Mouse (Mus musculus) olfactory bulb, adult 2 months (tissue): ENCODE measurements around the gene Erc1. TPM values are rescaled to one million over a fixed set of nuclear protein-coding genes. Genes with fewer than 3 reads are reported as not detected.

Source experiments
- H3K27ac ChIP-seq: fragments of 200-500 bp; 2 replicates; pipeline ENCODE4 v1.5.1; 2012; ENCODE audit warnings: low read depth, low read length; ENCODE audit not compliant: insufficient read depth
- H3K4me1 ChIP-seq: fragments of 200-500 bp; 2 replicates; pipeline ENCODE4 v1.6.1; 2012; ENCODE audit warnings: low read length; ENCODE audit not compliant: control insufficient read depth, insufficient read depth
- H3K4me3 ChIP-seq: fragments of 200-500 bp; 2 replicates; pipeline ENCODE4 v1.5.1; 2012; ENCODE audit warnings: mild to moderate bottlenecking, low read depth, low read length, moderate library complexity; ENCODE audit not compliant: insufficient read depth
- CTCF ChIP-seq: fragments of 200-500 bp; IDR thresholded peaks from 2 replicates; pipeline ENCODE4 v1.5.1; 2012; ENCODE audit warnings: low read depth, mild to moderate bottlenecking, low read length, moderate library complexity; ENCODE audit not compliant: insufficient read depth
- POLR2A ChIP-seq: fragments of 200-500 bp; IDR thresholded peaks from 2 replicates; pipeline ENCODE4 v1.6.1; 2012; ENCODE audit warnings: mild to moderate bottlenecking, low read depth, low read length, moderate library complexity; ENCODE audit not compliant: insufficient read depth
- WGBS: fragments of 180-500 bp; shearing (Covaris S2); methylation state at CpG from one replicate; pipeline ENCODE4 v1.1.7; 2018; 5-methylcytosine and 5-hydroxymethylcytosine counted together
- polyA plus RNA-seq: library from polyadenylated mRNA; stranded (reverse); fragments of >200 nt; gene quantifications from 2 replicates; pipeline ENCODE4 v1.2.4, GENCODE M21; 2012; ENCODE audit warnings: low replicate concordance; ENCODE audit not compliant: missing spikeins, insufficient read depth, insufficient read length

Erc1 gene
- polyA plus RNA-seq, 1 experiment, result not detected

- H3K4me3 ChIP-seq, result no peak overlapping the region
- 66% methylated on average over 12 of the region's 12 CpGs for WGBS
- H3K27ac ChIP-seq, result no peak overlapping the region
- no peaks in the 10 kb centered on the region for H3K4me1 ChIP-seq
- TF ChIP-seq POLR2A (no peak), CTCF (no peak)
Observed at GRCm38 (mm10) chr6:119535867-119536266, 312.1 kb downstream of the Erc1 start.

GRCm38 (mm10) chr6:119533170-119533709 lies 314.7 kb downstream of the Erc1 start:
- no peaks in the 10 kb centered on the region for H3K4me1 ChIP-seq
- no peak overlapping the region for H3K27ac ChIP-seq
- no peak overlapping the region for H3K4me3 ChIP-seq
- TF ChIP-seq CTCF (no peak), POLR2A (no peak)
- WGBS, result 88% methylated on average over 9 of the region's 9 CpGs

DNA sequence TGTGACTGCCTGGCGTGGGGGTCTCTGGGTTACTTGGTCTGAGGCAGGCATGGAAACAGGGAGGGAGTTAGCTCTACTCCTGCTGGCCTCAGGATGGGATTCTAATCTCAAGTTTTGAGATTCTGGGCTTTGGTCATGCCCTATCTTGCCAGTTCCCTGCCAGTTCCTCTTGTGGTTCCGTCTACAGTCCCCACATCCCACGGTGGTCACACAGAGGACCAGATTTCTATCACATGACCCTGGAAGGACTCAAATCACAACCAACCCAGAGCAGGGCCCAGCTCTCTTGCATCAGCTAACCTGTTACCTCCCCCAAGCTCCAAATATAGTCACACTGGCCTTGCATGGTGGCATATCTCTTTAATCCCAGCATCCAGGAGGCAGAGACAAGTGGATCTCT lies 318.3 kb downstream of the Erc1 start:
- no peak overlapping the region for H3K27ac ChIP-seq
- H3K4me3 ChIP-seq, result no peak overlapping the region
- no peaks in the 10 kb centered on the region for H3K4me1 ChIP-seq
- TF ChIP-seq POLR2A (no peak), CTCF (no peak)
- WGBS, result 93% methylated on average over 3 of the region's 3 CpGs

- Histone ChIP-seq H3K4me3 (no peak overlapping the region), H3K4me1 (peaks cover 12% of the 10 kb centered on the region), H3K27ac (no peak overlapping the region)
- WGBS, result 79% methylated on average over 5 of the region's 5 CpGs
- TF ChIP-seq POLR2A, result no peak
- TF ChIP-seq CTCF, result no peak
Observed at GRCm38 (mm10) chr6:119526498-119526897, 321.5 kb downstream of the Erc1 start.

DNA sequence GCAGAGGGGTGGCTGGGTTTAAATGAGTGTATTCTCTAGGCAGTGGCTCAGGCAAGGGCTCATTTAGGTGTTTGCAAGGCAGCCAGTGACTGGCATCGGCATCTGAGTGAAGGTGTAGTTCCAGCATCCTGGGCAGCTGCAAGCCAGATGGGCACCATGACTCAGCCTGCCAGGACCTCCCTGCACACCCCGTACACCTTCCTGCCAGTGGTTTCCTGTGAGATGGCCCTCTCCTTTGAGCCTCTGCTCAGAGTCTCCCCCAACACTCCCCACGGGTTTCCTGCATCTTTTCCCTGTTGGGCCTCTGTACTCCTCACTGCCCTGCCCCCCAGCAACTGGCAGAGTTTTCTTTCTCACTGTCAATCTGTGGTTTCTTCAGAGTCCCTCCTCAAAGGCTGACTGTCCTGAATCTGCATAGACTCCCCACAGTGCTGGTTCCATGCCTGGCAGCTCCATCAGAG lies 326.0 kb downstream of the Erc1 start:
- H3K4me3 ChIP-seq, result no peak overlapping the region
- WGBS, result 53% methylated on average over 3 of the region's 3 CpGs
- TF ChIP-seq CTCF (no peak), POLR2A (no peak)
- H3K27ac ChIP-seq, result no peak overlapping the region
- H3K4me1 ChIP-seq, result peaks cover 12% of the 10 kb centered on the region

DNA sequence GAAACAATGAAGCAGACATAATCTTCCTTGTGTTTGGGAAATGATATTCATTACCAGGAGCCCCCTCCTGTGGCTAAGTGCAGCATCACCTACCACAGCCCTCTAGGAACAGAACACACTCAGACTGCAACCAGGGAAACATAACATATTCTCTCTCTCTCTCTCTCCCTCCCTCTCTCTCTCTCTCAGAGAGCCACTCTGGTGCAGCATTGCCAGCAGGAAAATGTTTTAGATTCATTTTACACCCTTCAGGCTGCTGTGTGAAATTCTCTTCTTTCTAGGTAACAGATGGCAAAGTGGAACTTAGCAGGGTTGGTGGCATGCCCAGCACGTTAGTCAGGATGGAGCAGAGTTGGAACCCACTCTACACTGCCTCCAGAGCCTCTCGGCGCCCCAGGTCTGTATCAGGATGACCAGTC lies 326.5 kb downstream of the Erc1 start:
- H3K4me1 ChIP-seq, result peaks cover 12% of the 10 kb centered on the region
- H3K27ac ChIP-seq, result no peak overlapping the region
- no peak for TF ChIP-seq CTCF
- TF ChIP-seq POLR2A, result no peak
- H3K4me3 ChIP-seq, result no peak overlapping the region
- WGBS, result 73% methylated on average over 3 of the region's 3 CpGs

Other genes starting within 250 kb of the Erc1 start
- gene Rad52, start 54.5 kb upstream of the Erc1 start, polyA plus RNA-seq, result not detected in 2 replicates
- 357 and 481 TPM in 2 replicates for gene Wnk1, start 190.5 kb upstream of the Erc1 start, polyA plus RNA-seq
- not detected in 2 replicates for gene Ninj2, start 245.2 kb upstream of the Erc1 start, polyA plus RNA-seq